In the genomic region with DNA sequence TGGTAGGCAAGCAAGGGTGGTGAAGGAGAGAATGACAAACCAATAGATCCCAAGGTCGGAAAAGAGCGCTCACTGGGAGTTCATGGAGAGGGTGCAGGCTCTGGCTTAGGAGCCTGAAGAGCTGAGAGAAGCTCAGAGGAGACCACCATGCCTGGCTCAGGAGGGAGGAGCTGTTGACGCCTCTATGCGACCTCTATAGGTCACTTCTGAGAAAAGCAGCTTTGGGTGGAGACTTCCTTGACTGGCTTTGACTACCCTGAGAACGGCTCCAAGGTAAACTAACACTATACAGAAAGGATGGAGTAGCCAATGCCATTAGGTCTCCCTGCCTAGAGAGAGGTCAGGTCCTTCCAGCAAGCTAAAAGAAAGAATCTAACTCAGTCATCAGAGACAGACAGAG, we compare ENCODE assay signal across 13 mouse cellular contexts.
DNase-seq lines count a peak whose midpoint lies in the region; ATAC-seq and TF ChIP-seq lines count a peak whose summit lies in the region.
"Had no signal": no experiment of that assay in that cellular context is flagged by ENCODE, and none has a peak within 500 bp of the region (broad histone marks: within the 10 kb centered on the region; RNA-seq: fewer than 3 reads in every experiment).

No protein-coding gene starts in this region.

- H3K4me3 ChIP-seq in hindbrain, embryonic 11.5 days (ENCODE audit: low read depth, low read length), result no peak overlapping the region
- no peak overlapping the region for H3K4me3 ChIP-seq in hindbrain, embryonic 10.5 days
- H3K4me3 ChIP-seq in spleen, adult 2 months (ENCODE audit: extremely low read depth, insufficient read depth, insufficient read length), result no peak overlapping the region
- H3K4me3 ChIP-seq: hindbrain, embryonic 15.5 days; liver, embryonic 15.5 days; stomach, embryonic 15.5 days had no signal

- peak; percentile 30 for DNase-seq in hindbrain, embryonic 11.5 days (ENCODE audit: low spot score)
- DNase-seq in hindbrain, embryonic 10.5 days (ENCODE audit: low spot score), result no peak
- DNase-seq in spleen, adult 2 months (ENCODE audit: low read depth in 1 of 2, low spot score in 2 of 2), result no peak
- no peak for DNase-seq in spleen, adult 12 weeks (ENCODE audit: low spot score)
- peak; percentile 55 for DNase-seq in thymus, postnatal 4 days
- DNase-seq in layer of hippocampus, adult 8-10 months (ENCODE audit: low spot score in 2 of 2), result no peak
- DNase-seq in left cerebral cortex, adult 8-10 months (ENCODE audit: low spot score in 2 of 2), result no peak
- DNase-seq: cerebellum, adult 9-11 months; heart, adult 18-20 months had no signal

- TF ChIP-seq CTCF in spleen, adult 2 months (IDR thresholded peaks at IDR 0.05; ENCODE audit: extremely low read depth, insufficient read depth, insufficient read length, insufficient replicate concordance), result peak; percentile 24; the same call in 1 of the 2 replicates

- no peak for ATAC-seq in hindbrain, embryonic 11.5 days (ENCODE audit: low FRiP score)
- ATAC-seq in hematopoietic stem cell, adult 5-6 weeks (replicated peaks in 1 of 2; ENCODE audit: insufficient read depth in 1 of 2, low FRiP score in 2 of 2, low TSS enrichment in 1 of 2, low read depth in 1 of 2, poor library complexity in 2 of 2, severe bottlenecking in 2 of 2), result peak; percentile 56 to 78; a peak in 3 of 4 replicates

- no peaks in the 10 kb centered on the region for H3K9me3 ChIP-seq in hindbrain, embryonic 11.5 days (ENCODE audit: control insufficient read depth, low read length)
- H3K9me3 ChIP-seq in hindbrain, embryonic 10.5 days, result no peaks in the 10 kb centered on the region
- H3K9me3 ChIP-seq: hindbrain, embryonic 15.5 days; liver, embryonic 15.5 days; stomach, embryonic 15.5 days had no signal

- no peaks in the 10 kb centered on the region for H3K27me3 ChIP-seq in hindbrain, embryonic 11.5 days (ENCODE audit: control insufficient read depth, insufficient read depth, low read length)
- 0 out of 2 replicates have a peak, but pooled peaks cover 4% of the 10 kb centered on the region for H3K27me3 ChIP-seq in hindbrain, embryonic 10.5 days (ENCODE audit: insufficient read depth, poor library complexity, severe bottlenecking)
- H3K27me3 ChIP-seq in spleen, adult 2 months (ENCODE audit: control insufficient read depth, insufficient read depth, low read length), result no peaks in the 10 kb centered on the region
- H3K27me3 ChIP-seq: hindbrain, embryonic 15.5 days; liver, embryonic 15.5 days; stomach, embryonic 15.5 days had no signal

- 43% methylated on average over 5 of the region's 5 CpGs for WGBS in hindbrain, embryonic 11.5 days
- WGBS in hindbrain, embryonic 10.5 days, result 40% methylated on average over 5 of the region's 5 CpGs
- WGBS in spleen, adult 2 months, result 37% methylated on average over 5 of the region's 5 CpGs

- H3K36me3 ChIP-seq in hindbrain, embryonic 11.5 days (ENCODE audit: control insufficient read depth, insufficient read depth, low read length), result no peaks in the 10 kb centered on the region
- no peaks in the 10 kb centered on the region for H3K36me3 ChIP-seq in hindbrain, embryonic 10.5 days
- H3K36me3 ChIP-seq in spleen, adult 2 months (ENCODE audit: control insufficient read depth, insufficient read depth, low read length), result no peaks in the 10 kb centered on the region
- H3K36me3 ChIP-seq: hindbrain, embryonic 15.5 days; liver, embryonic 15.5 days; stomach, embryonic 15.5 days had no signal

- no peak overlapping the region for H3K4me2 ChIP-seq in hindbrain, embryonic 11.5 days (replicated peaks; ENCODE audit: low read depth, low read length)
- H3K4me2 ChIP-seq: hindbrain, embryonic 15.5 days; liver, embryonic 15.5 days; stomach, embryonic 15.5 days had no signal

- H3K4me1 ChIP-seq in hindbrain, embryonic 11.5 days (replicated peaks; ENCODE audit: control insufficient read depth, insufficient read depth, low read length), result no peaks in the 10 kb centered on the region; the same call in 1 of the 2 replicates
- peaks cover 21% of the 10 kb centered on the region for H3K4me1 ChIP-seq in hindbrain, embryonic 10.5 days (replicated peaks)
- H3K4me1 ChIP-seq in spleen, adult 2 months (ENCODE audit: control insufficient read depth, insufficient read depth, insufficient read length), result no peaks in the 10 kb centered on the region
- H3K4me1 ChIP-seq: liver, embryonic 15.5 days had no signal

- no peak for TF ChIP-seq POLR2A in spleen, adult 2 months (IDR thresholded peaks at IDR 0.05; ENCODE audit: low read depth, low read length)

- H3K9ac ChIP-seq in hindbrain, embryonic 11.5 days (ENCODE audit: low read depth, low read length), result no peak overlapping the region
- H3K9ac ChIP-seq: hindbrain, embryonic 15.5 days; liver, embryonic 15.5 days; stomach, embryonic 15.5 days had no signal

- H3K27ac ChIP-seq in hindbrain, embryonic 11.5 days (ENCODE audit: low read depth, low read length), result no peak overlapping the region
- H3K27ac ChIP-seq in hindbrain, embryonic 10.5 days, result no peak overlapping the region
- H3K27ac ChIP-seq in spleen, adult 2 months (ENCODE audit: insufficient read depth, low read length), result no peak overlapping the region
- H3K27ac ChIP-seq: hindbrain, embryonic 15.5 days; liver, embryonic 15.5 days; stomach, embryonic 15.5 days had no signal

Comparison
In these comparisons a context has a peak if more than half of its experiments do, and no peak if none do; other contexts are left out.
1. DNase-seq: peak in hindbrain, embryonic 11.5 days (single experiment) and thymus, postnatal 4 days (single experiment); none in hindbrain, embryonic 10.5 days (single experiment), spleen, adult 2 months (0 of 2), spleen, adult 12 weeks (single experiment), layer of hippocampus, adult 8-10 months (0 of 2) and left cerebral cortex, adult 8-10 months (0 of 2).